Mouse (Mus musculus): ENCODE measurements around the gene Snrnp70. TPM values are rescaled to one million over a fixed set of nuclear protein-coding genes. Genes with fewer than 3 reads are reported as not detected.
A peak's percentile ranks its signal among the peaks of the same experiment; 100 is the strongest.

Snrnp70 gene
- polyA plus RNA-seq, 1 experiment from 2014 or later = 136 TPM

GRCm38 (mm10) chr7:45376057-45376456 is 19.5 kb downstream of the Snrnp70 start:
- no peak overlapping the region for H3K9ac ChIP-seq
- no peaks in the 10 kb centered on the region for H3K27me3 ChIP-seq (replicated peaks)
- WGBS = 86% methylated on average over 1 of the region's 1 CpGs
- H3K4me3 ChIP-seq = no peak overlapping the region
- no peak for ATAC-seq (ENCODE audit: extremely low read depth, insufficient number of reproducible peaks, low FRiP score, low TSS enrichment)
- H3K4me2 ChIP-seq = no peak overlapping the region
- peaks cover 90% of the 10 kb centered on the region for H3K36me3 ChIP-seq
- no peaks in the 10 kb centered on the region for H3K9me3 ChIP-seq
- peaks cover 5% of the 10 kb centered on the region; the same call in 1 of the 2 replicates for H3K4me1 ChIP-seq
- H3K27ac ChIP-seq (replicated peaks) = no peak overlapping the region

GRCm38 (mm10) chr7:45374620-45375019 is 20.9 kb downstream of the Snrnp70 start:
- no peak overlapping the region for H3K27ac ChIP-seq (replicated peaks)
- no peak overlapping the region for H3K9ac ChIP-seq
- WGBS = 89% methylated on average over 8 of the region's 8 CpGs
- peaks cover 76% of the 10 kb centered on the region for H3K36me3 ChIP-seq
- ATAC-seq (ENCODE audit: extremely low read depth, insufficient number of reproducible peaks, low FRiP score, low TSS enrichment) = no peak
- no peak overlapping the region for H3K4me3 ChIP-seq
- peaks cover 18% of the 10 kb centered on the region for H3K4me1 ChIP-seq
- H3K9me3 ChIP-seq = no peaks in the 10 kb centered on the region
- H3K27me3 ChIP-seq (replicated peaks) = peaks cover 4% of the 10 kb centered on the region
- no peak overlapping the region for H3K4me2 ChIP-seq

GRCm38 (mm10) chr7:45372371-45372770 is 23.2 kb downstream of the Snrnp70 start:
- Histone ChIP-seq H3K4me1 (peaks cover 32% of the 10 kb centered on the region), H3K27ac (replicated peaks) (no peak overlapping the region), H3K4me3 (no peak overlapping the region), H3K9me3 (no peaks in the 10 kb centered on the region), H3K27me3 (replicated peaks) (peaks cover 22% of the 10 kb centered on the region), H3K9ac (no peak overlapping the region), H3K4me2 (no peak overlapping the region), H3K36me3 (peaks cover 53% of the 10 kb centered on the region)
- WGBS = 73% methylated on average over 5 of the region's 5 CpGs
- ATAC-seq (ENCODE audit: extremely low read depth, insufficient number of reproducible peaks, low FRiP score, low TSS enrichment) = no peak

GRCm38 (mm10) chr7:45370475-45371311 is 24.8 kb downstream of the Snrnp70 start, which contains the start of gene Lin7b:
Lin7b (minus strand) TSS chr7:45370583.
- H3K27ac ChIP-seq (replicated peaks) = peak within 1 kb of the TSS; percentile 24; the same call in 1 of the 2 replicates
- H3K4me2 ChIP-seq = peak within 1 kb of the TSS; percentile 97
- peaks cover 43% of the 10 kb centered on the region for H3K4me1 ChIP-seq
- peak within 1 kb of the TSS; percentile 62 for H3K4me3 ChIP-seq
- H3K36me3 ChIP-seq = peaks cover 37% of the 10 kb centered on the region
- WGBS = 9% methylated on average over 28 of the region's 28 CpGs
- peak within 1 kb of the TSS; percentile 79 for H3K9ac ChIP-seq
- ATAC-seq (ENCODE audit: extremely low read depth, insufficient number of reproducible peaks, low FRiP score, low TSS enrichment) = peak; percentile 62
- peaks cover 31% of the 10 kb centered on the region for H3K27me3 ChIP-seq (replicated peaks)
- H3K9me3 ChIP-seq = no peaks in the 10 kb centered on the region

GRCm38 (mm10) chr7:45369836-45370474 is 25.6 kb downstream of the Snrnp70 start:
- no peak; the same call in 1 of the 2 replicates for ATAC-seq (ENCODE audit: extremely low read depth, insufficient number of reproducible peaks, low FRiP score, low TSS enrichment)

GRCm38 (mm10) chr7:45369022-45369745 is 26.4 kb downstream of the Snrnp70 start:
- 67% methylated on average over 16 of the region's 16 CpGs for WGBS
- peaks cover 46% of the 10 kb centered on the region for H3K27me3 ChIP-seq (replicated peaks)

More at GRCm38 (mm10) chr7:45369836-45370474, 25.6 kb downstream of the Snrnp70 start:
- Histone ChIP-seq H3K27ac (replicated peaks) (no peak overlapping the region), H3K27me3 (replicated peaks) (peaks cover 38% of the 10 kb centered on the region), H3K36me3 (peaks cover 31% of the 10 kb centered on the region), H3K4me2 (peak overlapping the region; percentile 97), H3K4me1 (peaks cover 43% of the 10 kb centered on the region), H3K4me3 (peak overlapping the region; percentile 62), H3K9ac (peak overlapping the region; percentile 79), H3K9me3 (no peaks in the 10 kb centered on the region)
- 7% methylated on average over 52 of the region's 52 CpGs for WGBS

GRCm38 (mm10) chr7:45368178-45368577 is 27.4 kb downstream of the Snrnp70 start:
- no peak for ATAC-seq (ENCODE audit: extremely low read depth, insufficient number of reproducible peaks, low FRiP score, low TSS enrichment)
- H3K27me3 ChIP-seq (replicated peaks) = peaks cover 56% of the 10 kb centered on the region
- no peak overlapping the region for H3K27ac ChIP-seq (replicated peaks)
- H3K36me3 ChIP-seq = peaks cover 13% of the 10 kb centered on the region
- H3K4me2 ChIP-seq = peak overlapping the region; percentile 94
- peaks cover 43% of the 10 kb centered on the region for H3K4me1 ChIP-seq
- H3K4me3 ChIP-seq = 0 out of 2 replicates have a peak overlapping the region, but pooled peaks have one; percentile 60
- peak overlapping the region; percentile 79; the same call in 1 of the 2 replicates for H3K9ac ChIP-seq
- WGBS = 79% methylated on average over 15 of the region's 15 CpGs
- H3K9me3 ChIP-seq = no peaks in the 10 kb centered on the region

More at GRCm38 (mm10) chr7:45369022-45369745, 26.4 kb downstream of the Snrnp70 start:
- H3K9ac ChIP-seq = no peak overlapping the region
- peak overlapping the region; percentile 97 for H3K4me2 ChIP-seq
- no peak for ATAC-seq (ENCODE audit: extremely low read depth, insufficient number of reproducible peaks, low FRiP score, low TSS enrichment)
- H3K9me3 ChIP-seq = no peaks in the 10 kb centered on the region
- H3K27ac ChIP-seq (replicated peaks) = no peak overlapping the region
- H3K4me1 ChIP-seq = peaks cover 43% of the 10 kb centered on the region
- peaks cover 23% of the 10 kb centered on the region for H3K36me3 ChIP-seq
- H3K4me3 ChIP-seq = peak overlapping the region; percentile 62; the same call in 1 of the 2 replicates

- peaks cover 47% of the 10 kb centered on the region for H3K4me1 ChIP-seq
- H3K27me3 ChIP-seq (replicated peaks) = peaks cover 65% of the 10 kb centered on the region
- peak overlapping the region; percentile 94 for H3K4me2 ChIP-seq
- H3K4me3 ChIP-seq = peak overlapping the region; percentile 60
- WGBS = under 1% methylated on average over 70 of the region's 70 CpGs
- peak overlapping the region; percentile 16; the same call in 1 of the 2 replicates for H3K27ac ChIP-seq (replicated peaks)
- ATAC-seq (ENCODE audit: extremely low read depth, insufficient number of reproducible peaks, low FRiP score, low TSS enrichment) = peak; percentile 82
- peak overlapping the region; percentile 79 for H3K9ac ChIP-seq
- no peaks in the 10 kb centered on the region for H3K9me3 ChIP-seq
- peaks cover 3% of the 10 kb centered on the region for H3K36me3 ChIP-seq
Observed at GRCm38 (mm10) chr7:45367020-45367880, 28.3 kb downstream of the Snrnp70 start.

- H3K9me3 ChIP-seq = no peaks in the 10 kb centered on the region
- peaks cover 52% of the 10 kb centered on the region for H3K4me1 ChIP-seq
- H3K4me3 ChIP-seq = peak within 1 kb of the TSS; percentile 60
- 2% methylated on average over 24 of the region's 26 CpGs for WGBS
- H3K4me2 ChIP-seq = peak within 1 kb of the TSS; percentile 94
- no peak for ATAC-seq (ENCODE audit: extremely low read depth, insufficient number of reproducible peaks, low FRiP score, low TSS enrichment)
- peak within 1 kb of the TSS; percentile 16; the same call in 1 of the 2 replicates for H3K27ac ChIP-seq (replicated peaks)
- peak within 1 kb of the TSS; percentile 79 for H3K9ac ChIP-seq
- H3K36me3 ChIP-seq = no peaks in the 10 kb centered on the region
- H3K27me3 ChIP-seq (replicated peaks) = peaks cover 71% of the 10 kb centered on the region
Observed at GRCm38 (mm10) chr7:45366652-45367019, 28.9 kb downstream of the Snrnp70 start, which contains the start of gene Ppfia3. Ppfia3 (minus strand) TSS chr7:45367019.
